Mouse (Mus musculus) urinary bladder, adult 2 months (tissue): ENCODE measurements around the gene Ctxn1. TPM values are rescaled to one million over a fixed set of nuclear protein-coding genes. Genes with fewer than 3 reads are reported as not detected.
A peak's percentile ranks its signal among the peaks of the same experiment; 100 is the strongest.
"Not testable (repeated sequence)": the region's sequence is repeated elsewhere in the genome, so short reads cannot be mapped to it uniquely, and the experiment has no call there.

Experiments used
- DNase-seq: peaks from one replicate; pipeline ENCODE4 v3.0.0; 2022; ENCODE audit warnings: low spot score
- polyA plus RNA-seq: library from polyadenylated mRNA; depleted of rRNA; stranded (reverse); fragments of >200 nt; gene quantifications from 2 replicates; pipeline ENCODE4 v1.2.3, GENCODE M21; 2012; rRNA removed

The Ctxn1 gene
- 98.2 and 133 TPM in 2 replicates for polyA plus RNA-seq

GRCm38 (mm10) chr8:4259125-4259804 is at the start of gene Ctxn1:
Gene Ctxn1 (minus strand): TSS chr8:4259274.
- peak; percentile 85 for DNase-seq

- DNase-seq = no peak
Measured at GRCm38 (mm10) chr8:4305838-4306237, 46.8 kb upstream of the Ctxn1 start.

- no peak for DNase-seq
Measured at GRCm38 (mm10) chr8:4304124-4304547, 45.1 kb upstream of the Ctxn1 start.

- DNase-seq = no peak
Measured at GRCm38 (mm10) chr8:4297822-4298221, 38.7 kb upstream of the Ctxn1 start.

- no peak for DNase-seq
Measured at GRCm38 (mm10) chr8:4292738-4293137, 33.7 kb upstream of the Ctxn1 start.

- DNase-seq = no peak
Measured at GRCm38 (mm10) chr8:4276111-4276465, 17.0 kb upstream of the Ctxn1 start.

GRCm38 (mm10) chr8:4275275-4276110 is 16.4 kb upstream of the Ctxn1 start, which contains the start of gene Timm44:
Gene Timm44 (minus strand): TSS chr8:4275913.
- peak; percentile 86 for DNase-seq

GRCm38 (mm10) chr8:4269609-4270008 is 10.5 kb upstream of the Ctxn1 start:
- no peak for DNase-seq

GRCm38 (mm10) chr8:4267627-4268026 is 8.6 kb upstream of the Ctxn1 start:
- no peak for DNase-seq

GRCm38 (mm10) chr8:4265160-4265914 is 6.3 kb upstream of the Ctxn1 start:
- no peak for DNase-seq

- DNase-seq = no peak
Measured at GRCm38 (mm10) chr8:4263105-4263791, 4.2 kb upstream of the Ctxn1 start.

- DNase-seq = no peak
Measured at GRCm38 (mm10) chr8:4259805-4260170, 714 bp upstream of the Ctxn1 start.

- DNase-seq = no peak
Measured at GRCm38 (mm10) chr8:4258678-4259077, 396 bp downstream of the Ctxn1 start.

- DNase-seq = peak; percentile 72
Measured at GRCm38 (mm10) chr8:4258233-4258632, 841 bp downstream of the Ctxn1 start.

- no peak for DNase-seq
Measured at GRCm38 (mm10) chr8:4257350-4257749, 1.7 kb downstream of the Ctxn1 start.

- DNase-seq = no peak
Measured at GRCm38 (mm10) chr8:4256911-4257310, 2.2 kb downstream of the Ctxn1 start.

- DNase-seq = not testable (repeated sequence)
Measured at GRCm38 (mm10) chr8:4255471-4255870, 3.6 kb downstream of the Ctxn1 start.

- DNase-seq = no peak
Measured at GRCm38 (mm10) chr8:4254001-4254400, 5.1 kb downstream of the Ctxn1 start.

GRCm38 (mm10) chr8:4252934-4253841 is 5.9 kb downstream of the Ctxn1 start, which contains the start of gene Snapc2:
Gene Snapc2 (plus strand): TSS chr8:4253080.
- DNase-seq = peak; percentile 96

- no peak for DNase-seq
Measured at GRCm38 (mm10) chr8:4252116-4252760, 6.8 kb downstream of the Ctxn1 start.
